Mouse (Mus musculus): ENCODE measurements around the gene Ugt1a9. TPM values are rescaled to one million over a fixed set of nuclear protein-coding genes. Genes with fewer than 3 reads are reported as not detected.
"Not testable (repeated sequence)": the region's sequence is repeated elsewhere in the genome, so short reads cannot be mapped to it uniquely, and the experiment has no call there.

The Ugt1a9 gene
- polyA plus RNA-seq, 1 experiment, result not detected

- Histone ChIP-seq H3K4me1 (ENCODE audit: control insufficient read depth, insufficient read depth, low read length) (no peaks in the 10 kb centered on the region), H3K27me3 (ENCODE audit: control insufficient read depth, insufficient read depth, low read length, poor library complexity, severe bottlenecking) (no peaks in the 10 kb centered on the region), H3K9ac (ENCODE audit: low read depth, poor library complexity, severe bottlenecking) (no peak overlapping the region), H3K36me3 (ENCODE audit: control insufficient read depth, insufficient read depth, low read length, poor library complexity, severe bottlenecking) (no peaks in the 10 kb centered on the region), H3K9me3 (replicated peaks; ENCODE audit: control insufficient read depth, insufficient read depth, low read length, poor library complexity, severe bottlenecking) (no peaks in the 10 kb centered on the region), H3K27ac (ENCODE audit: insufficient read depth, low read length) (no peak overlapping the region), H3K4me3 (ENCODE audit: low read depth, low read length) (no peak overlapping the region)
- TF ChIP-seq POLR2A (IDR thresholded peaks at IDR 0.05; ENCODE audit: insufficient read depth, low read length), result no peak
- no peak for TF ChIP-seq EP300 (IDR thresholded peaks at IDR 0.05; ENCODE audit: insufficient read depth, low read depth, low read length)
- no peak for TF ChIP-seq CTCF (IDR thresholded peaks at IDR 0.05; ENCODE audit: low read depth, low read length)
Measured at GRCm38 (mm10) chr1:88104667-88105430, 34.2 kb downstream of the Ugt1a9 start.

- H3K9ac ChIP-seq (ENCODE audit: low read depth, poor library complexity, severe bottlenecking), result no peak overlapping the region
- no peak overlapping the region for H3K4me3 ChIP-seq (ENCODE audit: low read depth, low read length)
- H3K27me3 ChIP-seq (ENCODE audit: control insufficient read depth, insufficient read depth, low read length, poor library complexity, severe bottlenecking), result no peaks in the 10 kb centered on the region
- no peaks in the 10 kb centered on the region for H3K9me3 ChIP-seq (replicated peaks; ENCODE audit: control insufficient read depth, insufficient read depth, low read length, poor library complexity, severe bottlenecking)
- no peaks in the 10 kb centered on the region for H3K4me1 ChIP-seq (ENCODE audit: control insufficient read depth, insufficient read depth, low read length)
- H3K27ac ChIP-seq (ENCODE audit: insufficient read depth, low read length), result no peak overlapping the region
- TF ChIP-seq CTCF (IDR thresholded peaks at IDR 0.05; ENCODE audit: low read depth, low read length), result no peak
- TF ChIP-seq EP300 (IDR thresholded peaks at IDR 0.05; ENCODE audit: insufficient read depth, low read depth, low read length), result no peak
- no peak for TF ChIP-seq POLR2A (IDR thresholded peaks at IDR 0.05; ENCODE audit: insufficient read depth, low read length)
- H3K36me3 ChIP-seq (ENCODE audit: control insufficient read depth, insufficient read depth, low read length, poor library complexity, severe bottlenecking), result no peaks in the 10 kb centered on the region
Measured at GRCm38 (mm10) chr1:88105656-88106055, 35.1 kb downstream of the Ugt1a9 start.

- H3K4me3 ChIP-seq (ENCODE audit: low read depth, low read length); H3K27me3 ChIP-seq (ENCODE audit: control insufficient read depth, insufficient read depth, low read length, poor library complexity, severe bottlenecking); H3K9ac ChIP-seq (ENCODE audit: low read depth, poor library complexity, severe bottlenecking); H3K27ac ChIP-seq (ENCODE audit: insufficient read depth, low read length); H3K36me3 ChIP-seq (ENCODE audit: control insufficient read depth, insufficient read depth, low read length, poor library complexity, severe bottlenecking); H3K4me1 ChIP-seq (ENCODE audit: control insufficient read depth, insufficient read depth, low read length): not testable (repeated sequence)
- peaks cover 16% of the 10 kb centered on the region for H3K9me3 ChIP-seq (replicated peaks; ENCODE audit: control insufficient read depth, insufficient read depth, low read length, poor library complexity, severe bottlenecking)
Measured at GRCm38 (mm10) chr1:88109027-88109557, 38.5 kb downstream of the Ugt1a9 start.

- not testable (repeated sequence) for H3K27me3 ChIP-seq (ENCODE audit: control insufficient read depth, insufficient read depth, low read length, poor library complexity, severe bottlenecking); H3K36me3 ChIP-seq (ENCODE audit: control insufficient read depth, insufficient read depth, low read length, poor library complexity, severe bottlenecking); H3K9ac ChIP-seq (ENCODE audit: low read depth, poor library complexity, severe bottlenecking); H3K27ac ChIP-seq (ENCODE audit: insufficient read depth, low read length); H3K4me3 ChIP-seq (ENCODE audit: low read depth, low read length); H3K4me1 ChIP-seq (ENCODE audit: control insufficient read depth, insufficient read depth, low read length)
- H3K9me3 ChIP-seq (replicated peaks; ENCODE audit: control insufficient read depth, insufficient read depth, low read length, poor library complexity, severe bottlenecking), result peaks cover 22% of the 10 kb centered on the region
Measured at GRCm38 (mm10) chr1:88109604-88110003, 39.0 kb downstream of the Ugt1a9 start.

- not testable (repeated sequence) for H3K4me3 ChIP-seq (ENCODE audit: low read depth, low read length); H3K27ac ChIP-seq (ENCODE audit: insufficient read depth, low read length); H3K27me3 ChIP-seq (ENCODE audit: control insufficient read depth, insufficient read depth, low read length, poor library complexity, severe bottlenecking); H3K4me1 ChIP-seq (ENCODE audit: control insufficient read depth, insufficient read depth, low read length); H3K36me3 ChIP-seq (ENCODE audit: control insufficient read depth, insufficient read depth, low read length, poor library complexity, severe bottlenecking); H3K9ac ChIP-seq (ENCODE audit: low read depth, poor library complexity, severe bottlenecking)
- H3K9me3 ChIP-seq (replicated peaks; ENCODE audit: control insufficient read depth, insufficient read depth, low read length, poor library complexity, severe bottlenecking), result peaks cover 22% of the 10 kb centered on the region
Measured at GRCm38 (mm10) chr1:88112769-88113168, 42.2 kb downstream of the Ugt1a9 start.

GRCm38 (mm10) chr1:88120550-88120949, 50.0 kb downstream of the Ugt1a9 start:
- not testable (repeated sequence) for H3K9ac ChIP-seq (ENCODE audit: low read depth, poor library complexity, severe bottlenecking); H3K4me1 ChIP-seq (ENCODE audit: control insufficient read depth, insufficient read depth, low read length); H3K27me3 ChIP-seq (ENCODE audit: control insufficient read depth, insufficient read depth, low read length, poor library complexity, severe bottlenecking); H3K27ac ChIP-seq (ENCODE audit: insufficient read depth, low read length); H3K9me3 ChIP-seq (replicated peaks; ENCODE audit: control insufficient read depth, insufficient read depth, low read length, poor library complexity, severe bottlenecking); H3K36me3 ChIP-seq (ENCODE audit: control insufficient read depth, insufficient read depth, low read length, poor library complexity, severe bottlenecking); H3K4me3 ChIP-seq (ENCODE audit: low read depth, low read length)
- peak; percentile 3 for TF ChIP-seq CTCF (IDR thresholded peaks at IDR 0.05; ENCODE audit: low read depth, low read length)

GRCm38 (mm10) chr1:88121521-88121920, 50.9 kb downstream of the Ugt1a9 start:
- H3K27me3 ChIP-seq (ENCODE audit: control insufficient read depth, insufficient read depth, low read length, poor library complexity, severe bottlenecking); H3K9me3 ChIP-seq (replicated peaks; ENCODE audit: control insufficient read depth, insufficient read depth, low read length, poor library complexity, severe bottlenecking); H3K27ac ChIP-seq (ENCODE audit: insufficient read depth, low read length); H3K9ac ChIP-seq (ENCODE audit: low read depth, poor library complexity, severe bottlenecking); H3K4me1 ChIP-seq (ENCODE audit: control insufficient read depth, insufficient read depth, low read length); H3K4me3 ChIP-seq (ENCODE audit: low read depth, low read length); H3K36me3 ChIP-seq (ENCODE audit: control insufficient read depth, insufficient read depth, low read length, poor library complexity, severe bottlenecking): not testable (repeated sequence)

- not testable (repeated sequence) for H3K9ac ChIP-seq (ENCODE audit: low read depth, poor library complexity, severe bottlenecking); H3K9me3 ChIP-seq (replicated peaks; ENCODE audit: control insufficient read depth, insufficient read depth, low read length, poor library complexity, severe bottlenecking); H3K36me3 ChIP-seq (ENCODE audit: control insufficient read depth, insufficient read depth, low read length, poor library complexity, severe bottlenecking); H3K27me3 ChIP-seq (ENCODE audit: control insufficient read depth, insufficient read depth, low read length, poor library complexity, severe bottlenecking); H3K4me3 ChIP-seq (ENCODE audit: low read depth, low read length); H3K4me1 ChIP-seq (ENCODE audit: control insufficient read depth, insufficient read depth, low read length); H3K27ac ChIP-seq (ENCODE audit: insufficient read depth, low read length)
Measured at GRCm38 (mm10) chr1:88125827-88126360, 55.3 kb downstream of the Ugt1a9 start.

GRCm38 (mm10) chr1:88129091-88129490, 58.5 kb downstream of the Ugt1a9 start:
- not testable (repeated sequence) for H3K4me1 ChIP-seq (ENCODE audit: control insufficient read depth, insufficient read depth, low read length); H3K4me3 ChIP-seq (ENCODE audit: low read depth, low read length); H3K36me3 ChIP-seq (ENCODE audit: control insufficient read depth, insufficient read depth, low read length, poor library complexity, severe bottlenecking); H3K9ac ChIP-seq (ENCODE audit: low read depth, poor library complexity, severe bottlenecking); H3K9me3 ChIP-seq (replicated peaks; ENCODE audit: control insufficient read depth, insufficient read depth, low read length, poor library complexity, severe bottlenecking); H3K27me3 ChIP-seq (ENCODE audit: control insufficient read depth, insufficient read depth, low read length, poor library complexity, severe bottlenecking); H3K27ac ChIP-seq (ENCODE audit: insufficient read depth, low read length)

Measured in ES-Bruce4 (cell line).